Mouse (Mus musculus) heart, embryonic 12.5 days (tissue): ENCODE measurements at regions not wholly inside any gene's neighbourhood (a gene's known extent, or its start where the extent isn't known, plus 50 kb on each side); places are given as distances from the start of the nearest gene placed in this dataset.

Experiments
- ATAC-seq: fragments of 200-750 bp; cut with Nextera tagmentation; 2 replicates; pipeline ENCODE4 v1.8.0; 2017; ENCODE audit warnings: moderate TSS enrichment, moderate library complexity; ENCODE audit not compliant: insufficient number of reproducible peaks, low FRiP score
- H3K27ac ChIP-seq: fragments of 300-500 bp; sonication (generic); 2 replicates; pipeline ENCODE4 v1.5.1; 2016; ENCODE audit warnings: mild to moderate bottlenecking, moderate library complexity; ENCODE audit not compliant: poor library complexity, severe bottlenecking
- H3K27me3 ChIP-seq: fragments of 300-500 bp; sonication (generic); replicated peaks from 2 replicates; pipeline ENCODE4 v1.6.1; 2016; ENCODE audit warnings: mild to moderate bottlenecking, moderate library complexity
- H3K36me3 ChIP-seq: fragments of 300-500 bp; sonication (generic); 2 replicates; pipeline ENCODE4 v1.6.1; 2016; ENCODE audit warnings: mild to moderate bottlenecking, moderate library complexity
- H3K4me1 ChIP-seq: fragments of 300-500 bp; sonication (generic); replicated peaks from 2 replicates; pipeline ENCODE4 v1.6.1; 2016; ENCODE audit warnings: mild to moderate bottlenecking
- H3K4me2 ChIP-seq: fragments of 300-500 bp; sonication (generic); 2 replicates; pipeline ENCODE4 v1.6.1; 2016; ENCODE audit warnings: mild to moderate bottlenecking, moderate library complexity
- H3K4me3 ChIP-seq: fragments of 300-500 bp; sonication (generic); 2 replicates; pipeline ENCODE4 v1.5.1; 2016; ENCODE audit warnings: mild to moderate bottlenecking
- H3K9ac ChIP-seq: fragments of 300-500 bp; sonication (generic); 2 replicates; pipeline ENCODE4 v1.6.1; 2016; ENCODE audit warnings: mild to moderate bottlenecking, moderate library complexity
- H3K9me3 ChIP-seq: fragments of 300-500 bp; sonication (generic); replicated peaks from 2 replicates; pipeline ENCODE4 v1.6.1; 2016; ENCODE audit warnings: mild to moderate bottlenecking, moderate library complexity
- WGBS: fragments of 180-500 bp; shearing (Covaris S2); methylation state at CpG from one replicate; pipeline ENCODE4 v1.1.7; 2016; 5-methylcytosine and 5-hydroxymethylcytosine counted together

DNA sequence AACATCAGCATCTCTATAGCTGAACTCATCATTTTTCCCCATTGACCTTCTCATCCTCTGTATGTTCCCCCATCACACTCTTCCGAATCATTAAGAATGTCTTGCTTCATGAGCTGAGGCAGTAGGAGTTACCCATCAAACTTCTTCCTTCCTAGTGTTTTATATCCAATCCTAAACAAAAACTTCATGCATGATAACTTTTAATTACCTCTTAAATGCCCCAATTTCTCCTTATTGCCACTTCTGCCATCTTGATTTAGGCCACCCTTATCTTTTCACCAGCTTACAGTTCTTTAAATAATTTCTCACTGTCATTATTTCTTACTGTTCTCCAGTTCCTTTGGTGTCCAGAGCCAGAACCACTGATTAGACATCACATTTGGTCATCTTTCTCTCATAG is 277.9 kb upstream of the Fbxo33 start:
- Histone ChIP-seq H3K36me3 (no peaks in the 10 kb centered on the region), H3K4me2 (no peak overlapping the region), H3K4me3 (no peak overlapping the region), H3K9ac (no peak overlapping the region), H3K27me3 (no peaks in the 10 kb centered on the region), H3K27ac (no peak overlapping the region), H3K9me3 (no peaks in the 10 kb centered on the region), H3K4me1 (no peaks in the 10 kb centered on the region)
- WGBS = 83% methylated on average over 1 of the region's 1 CpGs
- no peak for ATAC-seq

- ATAC-seq = no peak
- no peaks in the 10 kb centered on the region for H3K27me3 ChIP-seq
- H3K4me3 ChIP-seq = no peak overlapping the region
- no peak overlapping the region for H3K9ac ChIP-seq
- H3K4me1 ChIP-seq = no peaks in the 10 kb centered on the region
- H3K27ac ChIP-seq = no peak overlapping the region
- WGBS = 64% methylated on average over 6 of the region's 6 CpGs
- no peaks in the 10 kb centered on the region for H3K9me3 ChIP-seq
- no peaks in the 10 kb centered on the region for H3K36me3 ChIP-seq
- no peak overlapping the region for H3K4me2 ChIP-seq
These were observed 268.5 kb upstream of the Fbxo33 start for GRCm38 (mm10) chr12:59488019-59488418.

GRCm38 (mm10) chr12:59487507-59487906 is 268.0 kb upstream of the Fbxo33 start:
- Histone ChIP-seq H3K27me3 (no peaks in the 10 kb centered on the region), H3K4me2 (no peak overlapping the region), H3K27ac (no peak overlapping the region), H3K36me3 (no peaks in the 10 kb centered on the region), H3K9me3 (no peaks in the 10 kb centered on the region), H3K4me3 (no peak overlapping the region), H3K9ac (no peak overlapping the region), H3K4me1 (no peaks in the 10 kb centered on the region)
- ATAC-seq = no peak
- WGBS = 77% methylated on average over 1 of the region's 1 CpGs

GRCm38 (mm10) chr12:59460997-59461961 is 241.8 kb upstream of the Fbxo33 start:
- no peak for ATAC-seq
- Histone ChIP-seq H3K4me3 (no peak overlapping the region), H3K4me2 (no peak overlapping the region), H3K36me3 (no peaks in the 10 kb centered on the region), H3K27me3 (no peaks in the 10 kb centered on the region), H3K4me1 (no peaks in the 10 kb centered on the region), H3K9ac (no peak overlapping the region), H3K27ac (no peak overlapping the region), H3K9me3 (no peaks in the 10 kb centered on the region)
- WGBS = 77% methylated on average over 10 of the region's 10 CpGs

- 63% methylated on average over 5 of the region's 5 CpGs for WGBS
- Histone ChIP-seq H3K9ac (no peak overlapping the region), H3K4me3 (no peak overlapping the region)
These were observed 236.8 kb upstream of the Fbxo33 start for GRCm38 (mm10) chr12:59456175-59456851.

DNA sequence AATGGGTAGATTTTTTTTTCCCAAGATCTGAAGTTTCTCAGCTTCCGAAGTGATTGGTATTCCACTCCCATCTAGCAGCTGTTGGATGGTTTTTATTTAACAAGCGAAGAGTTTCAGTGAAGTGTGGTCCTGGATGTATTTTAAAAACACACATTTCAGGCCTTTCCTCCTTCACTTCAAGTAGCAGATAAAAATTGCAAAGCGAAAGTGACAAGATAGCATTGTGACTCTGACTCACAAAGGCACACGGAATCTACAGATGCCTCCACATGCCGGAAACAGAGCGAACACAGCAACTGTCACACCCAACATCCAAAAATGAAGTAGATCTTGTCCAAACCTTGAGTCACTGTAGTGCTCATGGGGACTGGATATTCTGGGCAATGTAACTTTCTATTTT is 195.5 kb upstream of the Fbxo33 start:
- Histone ChIP-seq H3K4me3 (no peak overlapping the region), H3K4me2 (no peak overlapping the region), H3K36me3 (no peaks in the 10 kb centered on the region), H3K4me1 (no peaks in the 10 kb centered on the region), H3K9ac (no peak overlapping the region), H3K9me3 (no peaks in the 10 kb centered on the region), H3K27me3 (no peaks in the 10 kb centered on the region), H3K27ac (no peak overlapping the region)
- WGBS = 80% methylated on average over 6 of the region's 6 CpGs
- ATAC-seq = no peak

More at GRCm38 (mm10) chr12:59456175-59456851, 236.8 kb upstream of the Fbxo33 start:
- Histone ChIP-seq H3K27me3 (no peaks in the 10 kb centered on the region), H3K27ac (no peak overlapping the region), H3K4me1 (no peaks in the 10 kb centered on the region), H3K4me2 (no peak overlapping the region), H3K36me3 (no peaks in the 10 kb centered on the region), H3K9me3 (no peaks in the 10 kb centered on the region)
- ATAC-seq = no peak

DNA sequence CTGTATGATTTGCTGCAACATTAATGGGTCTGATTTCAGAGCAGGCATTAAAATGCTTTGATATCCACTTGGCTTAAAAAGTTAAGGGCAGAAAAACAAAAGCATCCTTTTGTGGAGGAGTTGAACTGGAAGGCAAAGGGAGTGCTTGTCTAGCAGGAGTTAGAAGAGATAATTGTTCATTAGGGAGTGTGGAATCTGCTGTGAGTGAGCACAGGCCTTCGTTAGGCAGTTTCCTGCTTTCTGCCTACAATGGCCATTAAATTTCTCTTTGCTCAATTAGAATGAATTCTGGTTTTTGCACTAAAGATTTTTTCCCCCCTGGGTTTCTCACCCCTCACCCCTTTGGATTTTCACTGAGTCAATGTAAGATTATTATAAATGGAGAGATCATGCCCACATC is 192.0 kb upstream of the Fbxo33 start:
- H3K4me3 ChIP-seq = no peak overlapping the region
- no peaks in the 10 kb centered on the region for H3K36me3 ChIP-seq
- ATAC-seq = no peak
- H3K27me3 ChIP-seq = no peaks in the 10 kb centered on the region
- no peaks in the 10 kb centered on the region for H3K4me1 ChIP-seq
- no peak overlapping the region for H3K4me2 ChIP-seq
- no peak overlapping the region for H3K9ac ChIP-seq
- H3K27ac ChIP-seq = no peak overlapping the region
- no peaks in the 10 kb centered on the region for H3K9me3 ChIP-seq
- 56% methylated on average over 1 of the region's 1 CpGs for WGBS

DNA sequence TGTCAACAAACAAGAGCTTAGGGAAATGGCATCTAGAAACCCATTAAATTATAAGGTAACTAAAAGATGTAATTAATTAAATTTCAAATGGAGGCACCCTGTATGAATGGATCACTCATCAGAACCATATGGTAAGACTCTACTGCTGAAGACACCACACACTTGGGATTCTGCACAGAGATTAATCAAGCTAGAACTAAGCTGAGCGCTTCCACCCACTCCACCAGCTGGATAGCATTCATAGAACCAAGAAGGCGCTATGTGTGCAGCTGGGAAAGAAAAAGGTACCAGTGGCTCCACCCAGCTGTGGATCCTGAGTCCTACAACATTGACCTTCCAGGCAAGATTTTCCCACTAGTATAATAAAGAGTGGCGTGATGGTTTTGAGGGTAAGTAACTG is 171.6 kb upstream of the Fbxo33 start:
- Histone ChIP-seq H3K4me2 (no peak overlapping the region), H3K9ac (no peak overlapping the region), H3K27me3 (no peaks in the 10 kb centered on the region), H3K27ac (no peak overlapping the region), H3K4me1 (no peaks in the 10 kb centered on the region), H3K4me3 (no peak overlapping the region), H3K36me3 (no peaks in the 10 kb centered on the region), H3K9me3 (no peaks in the 10 kb centered on the region)
- WGBS = 83% methylated on average over 3 of the region's 3 CpGs
- no peak for ATAC-seq

DNA sequence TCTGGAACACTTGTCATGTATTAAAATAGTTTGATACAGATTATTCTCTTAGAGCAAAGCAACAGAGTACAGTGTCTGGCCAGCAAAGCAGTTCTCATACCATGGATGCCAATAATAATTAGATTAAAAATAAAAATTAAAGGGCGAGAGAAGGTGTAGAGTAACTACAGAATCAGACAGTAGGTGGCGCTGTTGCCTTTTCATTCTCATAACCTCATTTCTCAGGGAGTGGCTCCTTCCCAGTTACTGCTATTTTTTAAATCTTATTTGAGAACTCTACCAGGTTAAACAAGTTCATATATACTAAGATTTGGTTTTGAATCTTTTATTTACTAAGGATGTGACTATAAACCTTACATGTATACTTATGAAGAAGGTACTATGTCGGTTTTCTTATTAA is 163.3 kb upstream of the Fbxo33 start:
- no peak for ATAC-seq
- H3K9ac ChIP-seq = no peak overlapping the region
- H3K4me3 ChIP-seq = no peak overlapping the region
- H3K27me3 ChIP-seq = no peaks in the 10 kb centered on the region
- no peaks in the 10 kb centered on the region for H3K9me3 ChIP-seq
- 24% methylated on average over 3 of the region's 3 CpGs for WGBS
- H3K4me2 ChIP-seq = no peak overlapping the region
- H3K27ac ChIP-seq = no peak overlapping the region
- H3K4me1 ChIP-seq = 0 out of 2 replicates have a peak, but pooled peaks cover 4% of the 10 kb centered on the region
- H3K36me3 ChIP-seq = no peaks in the 10 kb centered on the region

DNA sequence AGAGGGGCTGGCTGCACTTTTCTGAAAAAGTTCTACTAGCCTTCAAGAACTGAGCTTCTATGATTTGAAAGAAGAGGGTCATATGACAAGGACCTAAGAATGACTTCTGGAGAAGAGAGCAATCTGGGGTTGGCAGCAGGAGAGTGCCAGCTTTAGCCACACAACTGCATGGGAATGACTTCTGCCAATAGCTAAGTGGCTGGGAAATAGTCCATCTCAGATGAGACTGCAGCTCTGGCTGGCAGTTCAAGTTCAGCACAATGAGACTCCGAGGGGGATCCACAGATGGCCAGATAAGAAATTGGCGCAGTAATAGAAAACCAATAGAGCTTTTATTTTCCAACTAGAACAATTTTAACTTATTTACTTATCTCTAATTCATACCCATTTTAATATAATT is 122.1 kb upstream of the Fbxo33 start:
- Histone ChIP-seq H3K36me3 (no peaks in the 10 kb centered on the region), H3K9me3 (no peaks in the 10 kb centered on the region), H3K4me3 (no peak overlapping the region), H3K4me2 (no peak overlapping the region), H3K4me1 (no peaks in the 10 kb centered on the region), H3K27ac (no peak overlapping the region), H3K27me3 (no peaks in the 10 kb centered on the region), H3K9ac (no peak overlapping the region)
- no peak for ATAC-seq
- WGBS = 87% methylated on average over 2 of the region's 2 CpGs

DNA sequence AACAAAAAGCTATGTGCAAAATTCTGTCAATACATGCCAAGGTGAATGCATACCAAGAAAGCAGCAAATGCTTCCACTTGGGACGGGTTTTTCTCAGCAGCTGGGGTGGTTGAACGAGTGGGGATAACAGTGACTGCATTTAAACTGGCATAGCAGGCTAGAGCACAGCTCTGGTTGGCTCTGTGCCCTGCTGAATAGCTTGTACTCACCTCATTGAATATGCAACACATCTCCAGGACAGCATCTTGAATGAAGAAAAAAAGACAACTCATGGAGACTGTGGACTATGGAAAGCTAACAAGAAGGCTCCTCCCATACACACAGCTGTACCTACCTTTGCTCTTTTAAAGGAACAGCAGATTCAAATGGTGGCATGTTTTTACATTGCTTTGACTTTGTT is 111.2 kb upstream of the Fbxo33 start:
- WGBS = 64% methylated on average over 2 of the region's 2 CpGs
- Histone ChIP-seq H3K27ac (no peak overlapping the region), H3K4me1 (no peaks in the 10 kb centered on the region), H3K9ac (no peak overlapping the region), H3K9me3 (no peaks in the 10 kb centered on the region; the same call in 1 of the 2 replicates), H3K36me3 (no peaks in the 10 kb centered on the region), H3K4me2 (no peak overlapping the region), H3K27me3 (no peaks in the 10 kb centered on the region), H3K4me3 (no peak overlapping the region)
- no peak for ATAC-seq
